Mouse (Mus musculus) kidney, postnatal 14 days (tissue): ENCODE results near the gene Dpf2.
"Not testable (repeated sequence)": the region's sequence is repeated elsewhere in the genome, so short reads cannot be mapped to it uniquely, and the experiment has no call there.

Experiments
- DNase-seq: peaks from one replicate; pipeline ENCODE4 v3.0.0; 2022; ENCODE audit warnings: mixed read lengths

Dpf2 gene

DNA sequence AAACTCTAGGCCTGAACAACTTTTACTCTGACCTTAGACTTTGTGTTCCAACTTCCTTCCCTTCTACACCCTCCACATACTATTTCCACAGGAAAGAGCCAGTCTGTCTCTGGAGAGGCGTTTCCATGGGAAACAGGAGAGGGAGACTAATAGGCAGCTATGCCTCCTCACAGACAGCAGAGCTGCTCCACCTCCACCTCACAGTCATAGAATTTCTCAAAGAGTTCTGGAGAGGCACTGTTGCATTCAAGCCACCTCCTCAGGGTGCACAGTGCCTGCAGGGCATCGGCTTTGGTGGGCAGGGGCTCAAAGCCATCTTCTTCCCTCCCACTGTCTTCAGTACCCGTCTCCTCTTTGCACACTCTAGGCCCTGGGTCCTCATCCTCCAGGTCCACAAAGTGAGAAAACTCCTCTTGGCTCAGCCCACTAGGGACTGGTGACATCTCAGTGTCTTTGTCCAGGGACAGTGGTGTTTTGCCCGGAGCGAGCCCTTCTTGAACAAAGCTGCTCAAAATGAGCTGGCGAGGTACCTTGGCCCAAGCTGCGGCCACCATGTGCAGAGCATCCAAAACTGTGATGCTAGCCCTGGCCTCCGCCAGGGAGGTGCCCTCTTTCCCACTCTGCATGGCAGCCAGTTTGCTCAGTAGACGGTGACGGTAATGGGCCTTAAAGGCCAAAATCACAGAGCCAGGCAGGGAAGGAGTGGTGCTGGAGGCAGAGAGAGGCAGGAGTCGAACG lies 21.1 kb downstream of the Dpf2 start:
- DNase-seq, result no peak

DNA sequence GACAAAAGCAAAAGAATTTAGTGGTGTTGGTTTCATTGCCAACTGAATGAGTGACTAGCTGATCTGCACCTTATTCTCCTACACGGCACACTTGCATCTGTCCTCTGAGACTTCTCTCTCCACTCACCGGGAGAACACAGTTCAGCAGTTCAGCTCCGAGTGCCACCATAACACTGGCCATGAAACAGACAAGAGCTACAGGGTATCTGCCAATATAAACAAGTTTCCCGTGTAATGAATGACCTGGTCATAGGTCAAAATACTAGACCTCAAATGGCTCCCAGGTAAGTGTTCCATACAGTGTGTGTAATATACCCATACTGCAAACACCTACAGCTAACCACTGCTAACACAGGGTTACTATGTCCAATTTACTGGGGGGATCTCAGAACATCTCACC lies 23.6 kb downstream of the Dpf2 start:
- no peak for DNase-seq

DNA sequence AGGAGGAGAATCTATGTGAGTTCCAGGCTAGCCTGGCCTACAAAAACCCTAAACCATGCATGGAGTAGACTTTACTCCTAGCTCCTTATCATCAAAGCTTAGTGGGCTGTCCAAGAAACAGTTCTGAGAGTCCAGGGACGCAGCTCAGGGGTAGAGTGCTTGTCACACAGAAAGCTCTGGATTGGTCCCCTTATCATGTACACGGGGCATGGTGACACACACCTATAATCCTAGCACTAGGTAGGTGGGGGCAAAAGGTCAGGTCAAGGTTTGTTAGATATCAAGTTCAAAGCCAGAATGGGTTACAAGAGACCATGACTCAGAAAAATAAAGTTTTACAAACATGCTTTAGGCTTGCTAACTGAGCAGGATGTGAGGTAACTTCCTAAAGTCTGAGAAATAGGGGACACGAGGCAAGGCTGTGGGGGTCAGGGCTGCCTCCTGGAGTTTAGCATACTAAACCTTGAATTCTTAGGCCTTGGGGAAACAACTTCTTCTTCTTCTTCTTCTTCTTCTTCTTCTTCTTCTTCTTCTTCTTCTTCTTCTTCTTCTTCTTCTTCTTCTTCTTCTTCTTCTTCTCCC lies 25.5 kb downstream of the Dpf2 start:
- DNase-seq, result no peak

DNA sequence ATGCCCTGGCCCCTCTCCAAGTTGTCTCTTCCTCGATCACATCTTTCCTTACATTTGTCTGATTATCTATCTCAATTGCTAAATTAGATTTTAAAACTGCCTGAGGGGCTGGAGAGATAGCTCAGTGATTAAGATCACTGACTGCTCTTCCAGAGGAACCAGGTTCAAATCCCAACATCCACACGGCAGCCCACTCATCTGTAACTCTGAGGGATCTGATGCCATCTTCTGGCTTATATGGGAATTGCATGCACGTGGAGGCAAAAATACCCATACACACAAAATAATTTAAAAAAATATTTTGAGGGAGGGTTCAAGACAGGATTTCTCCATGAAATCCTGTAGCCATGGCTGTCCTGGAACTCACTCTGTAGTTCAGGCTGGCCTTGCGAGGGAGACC lies 27.0 kb downstream of the Dpf2 start:
- no peak for DNase-seq

DNA sequence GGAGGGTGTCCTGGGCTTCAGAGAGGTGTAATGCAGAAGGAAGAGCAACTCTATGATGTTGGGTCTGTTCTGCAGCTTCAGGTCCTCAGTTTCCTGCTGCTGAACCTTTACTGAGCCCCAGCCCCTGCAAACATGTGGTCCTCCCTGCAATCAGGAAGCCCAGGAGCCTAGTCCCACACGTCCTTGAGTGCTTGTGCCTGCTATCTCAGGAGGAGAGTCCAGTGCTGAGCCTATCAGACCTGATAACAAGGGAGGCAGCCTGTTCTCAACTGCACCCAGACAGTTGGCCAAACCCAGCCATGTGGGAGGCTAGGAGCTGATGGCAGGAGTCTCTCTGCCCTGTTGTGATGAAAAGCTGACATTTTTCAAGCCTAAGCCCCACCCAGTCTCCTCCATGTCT lies 28.9 kb downstream of the Dpf2 start:
- no peak for DNase-seq

DNA sequence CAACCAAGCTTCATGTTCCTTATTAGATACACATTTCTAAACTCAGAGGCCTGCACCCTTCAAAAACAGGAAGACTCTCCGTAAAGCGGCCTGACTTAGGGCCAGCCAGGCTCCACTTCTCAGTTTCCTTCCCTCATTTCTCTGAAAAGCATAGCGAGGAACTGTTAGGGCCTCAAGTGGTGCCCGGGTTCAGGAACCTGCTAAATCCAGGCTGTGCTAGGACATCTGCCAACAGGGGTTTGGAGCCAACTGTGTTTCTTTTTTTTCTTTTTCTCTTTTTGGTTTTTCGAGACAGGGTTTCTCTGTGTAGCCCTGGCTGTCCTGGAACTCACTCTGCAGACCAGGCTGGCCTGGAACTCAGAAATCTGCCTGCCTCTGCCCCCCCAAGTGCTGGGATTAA lies 30.7 kb downstream of the Dpf2 start:
- not testable (repeated sequence) for DNase-seq

DNA sequence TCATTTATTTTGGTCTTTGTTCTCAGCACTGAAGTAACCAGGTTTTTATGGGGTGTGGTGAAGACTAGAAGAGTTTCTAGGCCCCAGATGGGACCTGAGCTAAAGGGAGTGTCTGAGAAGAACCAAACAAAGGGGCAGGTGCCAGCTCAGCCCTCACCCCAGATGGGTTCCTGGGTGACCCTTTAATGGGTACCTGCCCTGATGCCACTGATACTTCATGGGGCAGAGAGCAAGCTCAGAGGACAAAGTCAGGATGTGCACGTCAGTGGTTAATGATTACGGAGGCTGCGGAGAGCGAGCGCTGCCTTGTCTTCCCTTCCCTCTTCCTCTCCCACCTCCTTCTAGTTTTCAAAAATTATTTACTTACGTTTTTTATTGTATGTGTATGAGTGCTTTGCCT lies 31.7 kb downstream of the Dpf2 start:
- peak; percentile 58 for DNase-seq

DNA sequence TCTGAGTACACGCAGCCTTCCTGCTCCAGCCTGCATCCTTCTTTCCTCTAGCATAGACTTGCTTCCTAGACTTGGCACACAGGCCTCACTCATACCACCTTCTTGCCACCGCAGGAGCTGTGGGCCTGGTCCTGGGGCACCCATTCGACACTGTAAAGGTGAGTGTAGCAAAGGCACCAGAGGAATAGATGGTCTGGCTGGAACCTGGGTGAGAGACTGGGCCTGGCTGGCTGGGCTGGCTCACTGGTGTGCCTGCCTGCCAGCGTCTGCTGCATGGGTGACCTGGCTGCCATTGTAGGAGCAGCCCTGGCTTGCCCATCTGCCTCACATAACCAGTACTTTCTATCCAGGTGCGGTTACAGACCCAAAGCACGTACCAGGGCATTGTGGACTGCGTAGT lies 33.1 kb downstream of the Dpf2 start:
- no peak for DNase-seq

DNA sequence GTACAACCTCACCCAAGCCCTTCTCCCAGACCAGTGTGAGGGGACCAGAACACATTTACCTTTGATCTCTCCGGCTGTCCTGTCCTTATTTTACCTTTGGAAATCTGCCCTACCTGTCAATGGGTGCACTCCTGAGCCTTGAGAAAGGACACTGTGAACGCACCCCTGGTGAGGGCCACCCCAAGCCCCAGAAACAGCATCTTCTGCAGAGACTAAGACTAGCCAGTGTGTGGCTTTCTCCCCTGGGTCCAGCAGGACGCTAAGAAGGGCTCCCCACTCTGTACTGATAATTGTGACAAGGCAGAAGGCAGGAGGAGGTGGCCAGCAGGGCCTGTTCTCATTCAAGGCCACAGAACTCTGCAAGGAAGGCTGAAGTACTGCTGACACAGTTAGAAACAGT lies 33.9 kb downstream of the Dpf2 start:
- DNase-seq, result no peak

DNA sequence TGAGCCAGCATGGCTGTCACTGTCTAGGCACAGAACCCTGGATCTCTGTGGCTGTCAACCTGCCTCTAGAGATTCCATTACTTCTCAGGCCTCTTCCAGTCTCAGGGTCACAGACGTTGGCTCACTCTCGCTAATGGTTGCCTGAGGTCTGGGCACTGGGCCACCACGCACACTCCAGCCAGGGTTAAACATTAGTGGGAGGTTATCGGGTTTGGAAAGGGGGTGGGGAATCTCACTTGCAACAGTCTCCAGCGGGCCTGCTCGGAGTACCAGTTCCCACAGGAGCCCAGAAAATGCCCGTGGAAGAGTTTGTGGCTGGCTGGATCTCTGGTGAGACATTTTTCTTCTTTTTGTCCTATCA lies 34.5 kb downstream of the Dpf2 start:
- DNase-seq, result peak; percentile 91

DNA sequence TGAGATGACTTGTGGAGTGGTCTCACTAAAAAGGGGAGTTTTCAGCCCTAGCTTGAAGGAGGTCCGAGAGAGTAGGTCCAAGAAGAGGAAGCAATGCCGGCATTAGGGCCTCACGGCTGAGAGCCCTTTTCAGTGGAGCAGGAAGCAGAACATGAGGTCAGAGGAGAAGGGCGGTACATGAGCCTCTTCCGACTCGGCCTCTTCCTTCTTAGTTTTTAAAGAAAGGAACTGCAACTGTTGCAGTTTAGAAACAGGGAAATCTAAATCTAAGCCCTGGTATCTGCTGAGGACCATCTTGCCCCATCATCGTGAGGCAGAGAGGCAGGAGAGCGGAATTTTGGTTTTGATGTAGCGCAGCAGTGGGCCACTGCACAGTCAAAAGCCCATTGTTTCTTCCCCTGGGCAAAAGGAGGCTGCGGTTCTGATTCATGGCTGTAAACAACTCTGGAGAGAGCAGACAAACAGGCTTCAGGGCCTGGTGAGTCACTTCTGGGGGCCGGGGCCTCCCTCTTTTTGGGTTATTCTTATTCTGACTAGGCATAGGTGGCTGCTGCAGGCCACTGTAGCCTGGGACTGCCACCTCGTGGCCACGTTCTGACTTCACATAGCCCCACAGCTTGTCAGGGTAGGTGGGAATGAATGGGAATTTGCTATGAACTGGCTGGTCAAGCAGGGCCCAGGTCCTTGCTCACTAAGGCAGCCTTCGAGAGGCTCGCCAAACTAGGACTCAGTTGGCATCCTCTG lies 35.0 kb downstream of the Dpf2 start, which contains the start of gene Slc25a45:
Gene Slc25a45 (plus strand): TSS at position 191 of the 744 bp plus-strand sequence.
- peak; percentile 86 for DNase-seq

DNA sequence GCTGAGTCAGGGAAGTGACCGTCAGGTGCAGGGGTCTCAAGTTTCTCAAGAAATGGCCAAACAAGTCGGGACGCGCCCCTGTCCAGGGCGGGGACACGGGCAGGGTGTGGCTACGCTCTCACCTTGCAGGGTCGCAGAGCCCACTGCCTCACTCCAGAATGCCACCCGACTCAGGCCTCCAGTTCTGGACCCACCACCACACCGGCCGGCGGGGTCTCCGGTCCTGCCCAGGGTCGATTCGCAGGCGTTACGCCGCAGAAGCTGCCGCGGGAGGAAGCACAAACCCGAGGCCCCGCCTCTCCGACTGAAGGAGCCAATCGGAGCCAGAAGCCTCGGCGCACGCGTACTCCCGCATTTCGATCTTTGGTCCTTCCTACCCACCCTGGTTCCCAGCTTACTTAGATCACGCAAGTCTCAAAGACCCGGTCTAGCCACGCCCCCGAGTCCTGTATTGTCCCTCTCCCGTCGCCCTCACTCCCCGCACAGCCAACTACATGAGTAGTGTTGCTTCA lies 37.8 kb downstream of the Dpf2 start, which contains the start of gene Frmd8:
Gene Frmd8 (minus strand): TSS at position 306 of the 512 bp plus-strand sequence.
- DNase-seq, result peak; percentile 97

DNA sequence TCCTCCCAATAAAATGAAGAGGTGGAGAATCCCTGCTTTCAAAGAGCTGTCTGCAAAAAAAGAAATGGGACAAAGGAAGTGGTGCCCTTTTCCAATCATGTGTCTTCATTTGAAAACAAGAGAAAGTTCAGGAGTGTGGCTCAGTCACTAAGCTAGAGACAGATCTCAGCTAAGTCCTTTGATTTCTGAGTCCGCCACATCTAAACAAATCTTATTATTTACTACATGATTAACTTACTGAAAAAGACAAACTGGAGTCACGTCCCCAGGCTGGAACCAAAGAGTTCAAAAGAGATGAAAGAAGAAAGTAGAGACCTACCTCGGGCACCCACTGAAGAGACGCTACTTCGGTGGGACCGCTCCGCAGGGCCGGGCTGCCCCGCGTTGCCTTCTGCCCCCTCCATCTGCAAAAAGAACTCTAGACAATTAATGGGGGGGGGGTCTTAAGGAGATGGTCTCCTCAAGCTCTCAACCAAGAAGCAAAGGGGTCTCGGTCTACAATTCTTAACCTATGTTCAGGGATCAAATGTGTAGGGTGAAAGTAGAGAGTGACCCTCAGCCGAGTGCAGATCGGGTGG lies 38.3 kb downstream of the Dpf2 start:
- DNase-seq, result no peak

DNA sequence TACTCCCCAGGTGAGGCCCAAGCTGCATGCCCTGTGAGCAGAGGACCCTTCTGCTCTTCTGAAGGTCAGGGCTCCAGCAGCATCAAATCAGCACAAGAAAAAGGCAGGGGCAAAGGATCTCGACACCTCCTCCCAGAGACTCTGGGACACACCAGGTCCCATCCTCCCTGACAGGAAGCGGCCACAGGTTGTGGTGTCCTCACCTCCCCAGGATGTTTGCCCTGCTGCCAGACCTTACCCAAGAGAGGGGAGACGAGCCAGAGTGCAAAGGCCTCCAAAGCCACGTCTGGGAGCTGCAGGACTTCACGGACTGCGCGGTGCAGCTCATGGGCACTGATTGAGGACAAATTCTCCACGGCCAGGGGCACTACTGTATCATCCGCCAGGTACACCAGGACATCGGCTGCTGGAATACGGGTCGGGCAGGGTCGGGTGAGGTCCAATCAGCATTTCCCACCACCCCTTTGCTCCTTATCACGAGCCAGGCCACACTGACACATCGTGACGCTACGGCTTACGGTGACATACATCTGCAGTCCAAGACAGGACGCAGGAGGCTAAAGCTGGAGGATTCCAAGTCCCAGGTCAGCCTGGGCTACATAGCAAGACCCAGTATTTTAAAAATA lies 39.8 kb downstream of the Dpf2 start:
- no peak for DNase-seq

DNA sequence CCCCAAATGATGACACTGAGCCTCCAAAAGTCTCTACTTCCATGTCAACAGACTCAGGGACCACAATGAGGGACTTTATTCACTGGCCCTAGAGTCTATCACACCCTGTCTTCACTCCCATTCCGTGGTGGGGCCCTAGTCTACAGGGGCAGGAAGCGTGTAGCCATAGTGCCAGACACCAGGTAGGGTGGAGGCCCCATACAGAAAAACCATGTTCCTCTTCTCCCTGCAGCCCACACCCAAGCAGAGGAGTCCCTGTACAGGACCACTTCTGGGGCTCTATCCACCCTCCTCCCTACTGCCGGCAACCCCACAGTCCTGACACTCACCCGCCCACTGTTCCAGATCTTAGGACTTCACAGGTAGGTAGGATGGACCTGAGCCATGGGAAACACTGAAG lies 40.3 kb downstream of the Dpf2 start:
- no peak for DNase-seq

DNA sequence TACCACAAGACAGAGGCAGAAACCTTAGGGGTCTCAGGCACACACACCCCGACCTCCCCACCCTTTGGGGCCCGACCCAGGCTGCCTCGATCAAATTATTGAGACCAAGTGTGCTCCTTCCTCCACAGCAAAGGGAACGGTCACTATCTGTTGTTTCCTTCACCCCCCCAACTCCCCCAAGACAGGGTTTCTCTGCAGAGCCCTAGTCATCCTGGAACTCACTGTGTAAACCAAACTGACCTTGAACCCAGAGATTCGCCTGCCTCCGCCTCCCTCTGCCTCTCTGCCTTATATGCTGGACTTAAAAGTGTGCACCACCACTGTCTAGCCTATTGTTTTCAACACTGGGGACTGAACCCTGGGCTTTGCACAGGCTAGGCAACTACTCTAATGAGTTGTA lies 41.1 kb downstream of the Dpf2 start:
- no peak for DNase-seq

DNA sequence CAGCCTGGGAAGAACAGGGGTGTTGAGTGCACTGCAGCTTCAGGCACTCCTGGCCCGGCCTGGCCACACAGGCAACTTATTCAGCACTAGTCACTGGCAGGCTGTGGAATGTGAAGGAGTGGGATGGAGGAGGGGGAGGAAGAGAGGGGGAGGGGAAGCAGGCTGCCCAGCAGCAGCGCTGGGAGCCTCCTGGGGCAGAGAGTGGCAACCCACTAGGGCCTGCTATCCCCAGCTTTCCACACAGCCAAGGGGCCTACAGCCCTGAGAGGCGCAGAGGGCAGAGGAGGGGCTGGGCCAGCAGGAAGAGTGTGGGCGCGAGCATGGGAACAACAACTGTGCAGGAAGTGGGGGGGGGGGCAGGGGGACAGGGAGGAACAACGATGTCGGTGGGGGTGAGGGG lies 41.5 kb downstream of the Dpf2 start:
- peak; percentile 59 for DNase-seq

DNA sequence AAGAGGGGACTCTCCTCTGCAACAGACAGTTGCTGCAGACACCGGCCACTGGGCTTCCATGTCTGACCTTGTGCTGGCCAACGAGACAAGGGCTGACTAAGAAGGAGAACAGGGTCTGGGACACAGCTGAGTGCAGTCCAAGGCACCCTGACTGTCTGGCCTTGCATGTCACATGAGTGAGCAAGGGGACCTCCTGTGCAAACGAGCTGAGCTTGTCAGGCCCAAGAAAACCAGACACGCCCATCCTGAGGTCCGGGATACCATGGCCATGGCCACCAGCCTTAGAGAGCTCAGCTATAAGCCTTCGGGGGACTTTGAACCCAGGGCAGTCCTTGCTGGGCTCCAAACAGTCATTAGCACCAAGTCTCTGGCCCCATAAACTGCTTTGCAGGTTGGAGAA lies 44.7 kb downstream of the Dpf2 start:
- DNase-seq, result no peak

DNA sequence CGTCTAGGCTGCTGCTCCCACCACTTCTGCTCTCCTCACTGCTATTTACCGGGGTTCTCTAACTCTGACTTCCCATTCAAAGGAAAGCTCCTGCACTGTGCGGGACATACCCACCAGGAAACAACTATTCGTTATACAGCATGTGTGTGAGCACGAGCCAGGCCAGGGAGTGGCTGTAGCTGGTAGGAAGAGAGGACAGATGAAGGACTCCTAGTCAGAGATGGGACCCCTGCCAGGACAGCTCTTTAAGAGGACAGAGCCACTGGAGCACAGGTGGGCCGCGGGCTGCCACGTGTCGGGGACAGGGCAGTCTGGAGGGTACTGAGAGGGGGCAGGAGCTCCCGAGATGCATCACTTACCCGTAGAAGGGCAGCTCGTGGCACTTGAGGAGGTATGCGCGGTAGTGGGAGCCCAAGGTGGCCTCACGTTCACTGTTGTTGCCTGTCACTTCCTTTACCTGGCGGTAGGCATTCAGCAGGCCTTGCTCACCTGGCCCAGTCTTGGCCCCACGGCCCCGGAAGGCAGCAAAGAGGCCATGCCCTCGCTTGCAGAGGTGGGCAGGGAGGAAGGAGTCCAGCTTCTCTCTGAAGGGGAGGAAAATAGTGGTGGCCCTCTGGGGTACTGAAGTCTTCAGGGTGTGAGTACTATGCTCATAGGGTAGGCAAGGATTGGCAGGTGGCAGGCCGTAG lies 48.0 kb downstream of the Dpf2 start:
- DNase-seq, result no peak

DNA sequence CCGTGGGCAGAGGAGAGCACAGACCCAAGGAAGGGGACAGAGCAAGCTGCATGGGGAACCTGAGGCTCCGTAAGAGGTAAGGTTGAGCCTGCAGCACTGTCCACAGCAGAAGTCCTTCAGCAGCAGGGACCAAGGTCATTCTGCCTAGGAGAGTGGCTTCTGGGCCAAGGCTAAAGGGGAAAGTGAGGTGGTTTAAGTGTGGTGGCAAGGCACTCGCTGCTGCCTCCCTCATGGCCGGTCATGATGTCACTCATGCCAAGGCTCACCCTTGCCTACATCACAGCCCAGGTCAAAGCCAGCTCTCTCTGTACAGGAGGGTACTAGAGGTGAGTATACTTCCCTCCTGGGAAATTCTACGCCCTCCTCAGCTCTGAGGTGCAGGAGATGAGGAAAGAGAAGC lies 49.0 kb downstream of the Dpf2 start:
- no peak for DNase-seq

DNA sequence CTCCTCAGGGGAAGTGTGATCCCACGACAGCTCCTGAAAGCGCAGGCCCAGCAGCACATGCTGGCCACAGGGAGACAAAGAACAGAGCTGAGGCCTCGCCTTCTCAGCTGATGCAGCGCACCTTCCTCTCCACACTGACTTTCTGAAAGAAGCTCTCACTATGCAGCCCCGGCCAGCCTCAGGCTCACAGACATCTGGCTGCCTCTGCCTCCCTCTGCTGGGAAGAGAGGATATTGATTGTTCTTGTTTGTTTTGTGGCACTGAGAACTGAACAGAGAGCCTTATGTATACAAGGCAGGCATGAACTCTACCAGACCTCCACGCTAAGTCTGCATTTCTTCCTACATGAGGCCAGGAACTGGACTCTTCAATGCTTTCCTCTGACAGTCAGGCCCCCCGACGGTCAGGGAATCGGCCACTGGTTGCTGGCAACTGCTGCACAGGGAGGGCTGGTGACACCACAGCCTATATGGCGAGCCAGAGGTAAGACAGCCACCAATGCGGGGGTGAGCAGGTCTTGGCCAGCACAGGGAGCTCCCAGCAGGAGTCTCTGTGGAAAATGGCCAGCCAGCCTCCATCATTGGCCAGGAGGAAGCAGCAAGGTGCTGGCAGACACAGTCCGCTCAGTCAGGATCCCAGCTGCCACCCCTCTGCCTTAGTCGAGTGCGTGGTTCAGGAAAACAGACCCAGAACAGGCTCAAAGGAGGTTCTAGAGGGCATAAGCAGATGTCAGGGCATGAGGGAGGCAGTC lies 50.3 kb downstream of the Dpf2 start:
- DNase-seq, result no peak

DNA sequence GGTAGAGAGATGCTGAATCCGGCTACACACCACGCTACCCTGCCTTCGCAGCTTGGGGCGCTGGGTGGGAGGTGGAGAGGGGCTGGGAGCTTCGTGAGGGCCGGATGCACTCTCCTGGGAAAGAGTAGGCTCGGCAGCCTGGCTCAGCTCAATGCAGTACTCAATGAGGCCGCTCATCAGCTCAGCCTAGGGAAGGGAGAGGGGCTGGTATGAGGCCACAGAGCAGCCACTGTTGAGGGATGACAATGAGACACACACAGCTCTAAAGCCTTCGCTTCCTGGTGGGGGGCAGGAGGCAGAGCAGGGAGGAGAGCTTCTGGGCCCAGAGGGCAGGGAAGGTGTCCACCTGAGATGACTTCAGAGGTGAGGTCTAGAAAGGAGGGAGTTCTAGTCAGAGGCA lies 56.2 kb downstream of the Dpf2 start:
- no peak for DNase-seq
